Mouse (Mus musculus) liver, postnatal 0 days (tissue): ENCODE results near the gene B430306N03Rik.

Experiments
- CTCF ChIP-seq: sonication (generic); IDR thresholded peaks from 2 replicates; pipeline ENCODE4 v1.5.1; 2016; ENCODE audit warnings: antibody characterized with exemption, low read depth
- EP300 ChIP-seq: IDR thresholded peaks from 2 replicates; pipeline ENCODE4 v1.6.1; 2016; ENCODE audit warnings: antibody characterized with exemption, low read depth, mild to moderate bottlenecking

DNA sequence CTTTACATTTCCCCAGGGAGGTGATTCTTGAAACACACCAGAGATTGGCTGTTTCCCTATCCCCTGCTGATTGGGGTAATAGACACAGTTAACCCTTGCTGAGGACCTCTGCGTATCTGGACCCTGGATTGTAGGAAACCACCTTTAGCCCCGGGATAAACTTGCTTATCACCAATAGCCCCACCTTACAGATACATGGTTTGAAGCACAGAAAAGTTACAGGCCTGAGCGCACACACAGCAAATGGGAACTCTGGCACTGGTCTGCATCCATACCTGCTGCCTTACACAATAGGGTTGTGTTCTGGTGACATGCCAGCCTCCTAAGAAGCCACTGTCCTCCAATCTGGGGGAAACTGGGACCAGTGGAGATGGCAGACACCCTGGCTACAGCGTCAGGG, 29.9 kb downstream of the B430306N03Rik start:
- TF ChIP-seq CTCF (no peak), EP300 (no peak)
